Comparison of ENCODE assay signal across 23 mouse cellular contexts in genomic region chrX:159955433-159955832, GRCm38 (mm10). TPM values are rescaled to one million over a fixed set of nuclear protein-coding genes. Genes with fewer than 3 reads are reported as not detected.
DNase-seq lines count a peak whose midpoint lies in the region; ATAC-seq and TF ChIP-seq lines count a peak whose summit lies in the region.
"Had no signal": no experiment of that assay in that cellular context is flagged by ENCODE, and none has a peak within 500 bp of the region (broad histone marks: within the 10 kb centered on the region; RNA-seq: fewer than 3 reads in every experiment).

No protein-coding gene starts in this region.

- no peak for DNase-seq in heart, postnatal 10 days
- no peak for DNase-seq in heart, postnatal 0 days (ENCODE audit: low spot score)
- no peak for DNase-seq in heart, adult 2 months
- DNase-seq: adrenal gland, adult 2 months; adrenal gland, postnatal 10 days; adrenal gland, postnatal 25 days; cerebellum, adult 11 months; cerebellum, adult 18-20 months; cerebellum, adult 8-10 months; cerebellum, adult 9-11 months; cerebellum, postnatal 14 days; cerebellum, postnatal 36 days; embryo, embryonic 11 days had no signal

- no peaks in the 10 kb centered on the region for H3K36me3 ChIP-seq in heart, embryonic 13.5 days
- no peaks in the 10 kb centered on the region for H3K36me3 ChIP-seq in heart, embryonic 11.5 days (ENCODE audit: control insufficient read depth, insufficient read depth, low read length)
- no peaks in the 10 kb centered on the region for H3K36me3 ChIP-seq in heart, embryonic 15.5 days
- no peaks in the 10 kb centered on the region for H3K36me3 ChIP-seq in heart, postnatal 0 days (replicated peaks; ENCODE audit: control insufficient read depth, insufficient read depth, low read length)
- H3K36me3 ChIP-seq in heart, adult 2 months (ENCODE audit: control insufficient read depth, insufficient read depth, low read length) = 0 out of 2 replicates have a peak, but pooled peaks cover 2% of the 10 kb centered on the region
- H3K36me3 ChIP-seq in intestine, embryonic 16.5 days (ENCODE audit: control insufficient read depth, insufficient read depth, low read length) = no peaks in the 10 kb centered on the region
- H3K36me3 ChIP-seq: embryonic facial prominence, embryonic 13.5 days; embryonic facial prominence, embryonic 15.5 days; forebrain, embryonic 10.5 days; forebrain, embryonic 12.5 days had no signal

- intact Hi-C loops in heart, postnatal 10 days (cut with DNase I) = no loop called here
- intact Hi-C loops in heart, adult 2 months (cut with DNase I) = no loop called here

- no peak for TF ChIP-seq CTCF in heart, postnatal 0 days (IDR thresholded peaks at IDR 0.05; ENCODE audit: low read depth)
- no peak for TF ChIP-seq CTCF in heart, adult 2 months (IDR thresholded peaks at IDR 0.05)

- no peaks in the 10 kb centered on the region for H3K79me2 ChIP-seq in heart, adult 2 months (replicated peaks; ENCODE audit: control insufficient read depth, insufficient read depth, low read length)

- H3K27me3 ChIP-seq in heart, embryonic 13.5 days (replicated peaks) = peaks cover 7% of the 10 kb centered on the region; the same call in 1 of the 2 replicates
- 0 out of 2 replicates have a peak, but pooled peaks cover 2% of the 10 kb centered on the region for H3K27me3 ChIP-seq in heart, embryonic 11.5 days (ENCODE audit: control insufficient read depth, insufficient read depth, low read length)
- H3K27me3 ChIP-seq in heart, embryonic 15.5 days = no peaks in the 10 kb centered on the region
- H3K27me3 ChIP-seq in heart, postnatal 0 days (ENCODE audit: control insufficient read depth, insufficient read depth, low read length) = no peaks in the 10 kb centered on the region
- H3K27me3 ChIP-seq in heart, adult 2 months (ENCODE audit: control insufficient read depth, insufficient read depth, low read length) = no peaks in the 10 kb centered on the region
- H3K27me3 ChIP-seq in intestine, embryonic 16.5 days (replicated peaks; ENCODE audit: control insufficient read depth, insufficient read depth, low read length) = peaks cover 8% of the 10 kb centered on the region; the same call in 1 of the 2 replicates

- WGBS in heart, embryonic 13.5 days = 57% methylated on average over 6 of the region's 6 CpGs
- 59% methylated on average over 6 of the region's 6 CpGs for WGBS in heart, embryonic 11.5 days (ENCODE audit: insufficient replicate concordance)
- 54% methylated on average over 6 of the region's 6 CpGs for WGBS in heart, embryonic 15.5 days
- WGBS in heart, postnatal 0 days = 47% methylated on average over 6 of the region's 6 CpGs
- WGBS in heart, adult 2 months = 69% methylated on average over 6 of the region's 6 CpGs
- WGBS in intestine, embryonic 16.5 days = 84% methylated on average over 6 of the region's 6 CpGs

- peaks cover 38% of the 10 kb centered on the region for H3K4me1 ChIP-seq in heart, embryonic 13.5 days
- H3K4me1 ChIP-seq in heart, embryonic 11.5 days (ENCODE audit: control insufficient read depth, insufficient read depth, low read length) = peaks cover 3% of the 10 kb centered on the region; the same call in 1 of the 2 replicates
- H3K4me1 ChIP-seq in heart, embryonic 15.5 days (replicated peaks) = peaks cover 33% of the 10 kb centered on the region
- H3K4me1 ChIP-seq in heart, postnatal 0 days (ENCODE audit: control insufficient read depth, insufficient read depth) = 0 out of 2 replicates have a peak, but pooled peaks cover 3% of the 10 kb centered on the region
- peaks cover 3% of the 10 kb centered on the region; the same call in 1 of the 2 replicates for H3K4me1 ChIP-seq in heart, adult 2 months (ENCODE audit: control insufficient read depth, insufficient read depth, low read length)
- no peaks in the 10 kb centered on the region for H3K4me1 ChIP-seq in intestine, embryonic 16.5 days (ENCODE audit: control insufficient read depth, insufficient read depth, low read length)
- H3K4me1 ChIP-seq: embryonic facial prominence, embryonic 13.5 days; embryonic facial prominence, embryonic 15.5 days; forebrain, embryonic 10.5 days; forebrain, embryonic 12.5 days had no signal

- no peak for ATAC-seq in heart, embryonic 13.5 days (ENCODE audit: extremely low read depth, insufficient number of reproducible peaks, low FRiP score, low TSS enrichment)
- ATAC-seq in heart, embryonic 11.5 days (replicated peaks; ENCODE audit: insufficient number of reproducible peaks, low FRiP score, low TSS enrichment) = no peak
- ATAC-seq in heart, embryonic 15.5 days (replicated peaks; ENCODE audit: insufficient number of reproducible peaks, insufficient read depth, low FRiP score, low read depth) = no peak
- peak; percentile 58 for ATAC-seq in heart, postnatal 0 days (ENCODE audit: insufficient read depth, low read depth)
- no peak for ATAC-seq in intestine, embryonic 16.5 days
- ATAC-seq: forebrain, embryonic 14.5 days had no signal

- no peak overlapping the region for H3K4me2 ChIP-seq in heart, embryonic 13.5 days
- no peak overlapping the region for H3K4me2 ChIP-seq in heart, embryonic 11.5 days
- no peak overlapping the region for H3K4me2 ChIP-seq in heart, embryonic 15.5 days
- H3K4me2 ChIP-seq in heart, postnatal 0 days (ENCODE audit: low read depth, low read length) = no peak overlapping the region
- H3K4me2 ChIP-seq in intestine, embryonic 16.5 days (ENCODE audit: low read depth, low read length) = no peak overlapping the region
- H3K4me2 ChIP-seq: embryonic facial prominence, embryonic 13.5 days; embryonic facial prominence, embryonic 15.5 days; forebrain, embryonic 12.5 days had no signal

- H3K4me3 ChIP-seq in heart, embryonic 13.5 days = no peak overlapping the region
- H3K4me3 ChIP-seq in heart, embryonic 11.5 days (ENCODE audit: low read depth, low read length) = no peak overlapping the region
- H3K4me3 ChIP-seq in heart, embryonic 15.5 days = no peak overlapping the region
- no peak overlapping the region for H3K4me3 ChIP-seq in heart, postnatal 0 days (ENCODE audit: low read depth, low read length)
- H3K4me3 ChIP-seq in heart, adult 2 months = no peak overlapping the region
- no peak overlapping the region for H3K4me3 ChIP-seq in intestine, embryonic 16.5 days (ENCODE audit: low read length)
- H3K4me3 ChIP-seq: embryonic facial prominence, embryonic 13.5 days; embryonic facial prominence, embryonic 15.5 days; erythroblast, embryonic 14.5 days; forebrain, embryonic 10.5 days; forebrain, embryonic 12.5 days had no signal

- TF ChIP-seq EP300 in heart, postnatal 0 days (IDR thresholded peaks at IDR 0.05; ENCODE audit: low read depth) = no peak
- no peak for TF ChIP-seq EP300 in heart, adult 2 months (IDR thresholded peaks at IDR 0.05; ENCODE audit: insufficient read depth, low read depth, low read length)

- H3K9me3 ChIP-seq in heart, embryonic 13.5 days = no peaks in the 10 kb centered on the region
- H3K9me3 ChIP-seq in heart, embryonic 11.5 days (replicated peaks; ENCODE audit: control insufficient read depth, low read length) = no peaks in the 10 kb centered on the region
- H3K9me3 ChIP-seq in heart, embryonic 15.5 days (replicated peaks) = no peaks in the 10 kb centered on the region
- no peaks in the 10 kb centered on the region for H3K9me3 ChIP-seq in heart, postnatal 0 days (replicated peaks; ENCODE audit: control insufficient read depth, low read length)
- no peaks in the 10 kb centered on the region for H3K9me3 ChIP-seq in intestine, embryonic 16.5 days (ENCODE audit: control insufficient read depth, low read length)
- H3K9me3 ChIP-seq: embryonic facial prominence, embryonic 13.5 days; embryonic facial prominence, embryonic 15.5 days; forebrain, embryonic 10.5 days; forebrain, embryonic 12.5 days had no signal

- H3K27ac ChIP-seq in heart, embryonic 13.5 days (replicated peaks) = peak overlapping the region; percentile 36
- no peak overlapping the region for H3K27ac ChIP-seq in heart, embryonic 11.5 days (ENCODE audit: low read depth, low read length)
- H3K27ac ChIP-seq in heart, embryonic 15.5 days = peak overlapping the region; percentile 16; the same call in 1 of the 2 replicates
- H3K27ac ChIP-seq in heart, postnatal 0 days (ENCODE audit: low read depth) = peak overlapping the region; percentile 55; the same call in 1 of the 2 replicates
- H3K27ac ChIP-seq in heart, adult 2 months = no peak overlapping the region
- no peak overlapping the region for H3K27ac ChIP-seq in intestine, embryonic 16.5 days (ENCODE audit: low read length)
- H3K27ac ChIP-seq: embryonic facial prominence, embryonic 13.5 days; embryonic facial prominence, embryonic 15.5 days; forebrain, embryonic 10.5 days; forebrain, embryonic 12.5 days had no signal

- H3K9ac ChIP-seq in heart, embryonic 13.5 days = no peak overlapping the region
- H3K9ac ChIP-seq in heart, embryonic 11.5 days (ENCODE audit: low read depth, low read length) = no peak overlapping the region
- H3K9ac ChIP-seq in heart, embryonic 15.5 days = no peak overlapping the region
- H3K9ac ChIP-seq in heart, postnatal 0 days (replicated peaks; ENCODE audit: low read depth, low read length) = no peak overlapping the region
- no peak overlapping the region for H3K9ac ChIP-seq in heart, adult 2 months (ENCODE audit: low read depth, low read length)
- no peak overlapping the region for H3K9ac ChIP-seq in intestine, embryonic 16.5 days (ENCODE audit: low read depth, low read length)
- H3K9ac ChIP-seq: embryonic facial prominence, embryonic 13.5 days; embryonic facial prominence, embryonic 15.5 days; forebrain, embryonic 12.5 days had no signal

- no peak for TF ChIP-seq POLR2A in heart, adult 2 months (IDR thresholded peaks at IDR 0.05; ENCODE audit: insufficient read depth, low read depth, low read length)

RNA-seq across cellular contexts. Expression of gene Map3k15, which starts 32.8 kb away (rescaled TPM):
- polyA plus RNA-seq in heart, embryonic 13.5 days (2015; fragmentation: Nextera tagmentation; extraction: Ambion mirVana) = 0.13 TPM in 2 replicates
- 0.34 and 0.49 TPM in 2 replicates for polyA plus RNA-seq in heart, embryonic 11.5 days (2014; fragmentation: Nextera tagmentation; extraction: Ambion mirVana)
- 0.13 and 0.21 TPM in 2 replicates for polyA plus RNA-seq in heart, embryonic 15.5 days (2015; fragmentation: Nextera tagmentation; extraction: Ambion mirVana)
- under 1 TPM; 0.38 to 0.50 TPM for total RNA-seq in heart, postnatal 10 days (2021)
- 0.04 and 0.81 TPM in 2 replicates for total RNA-seq in heart, postnatal 0 days (2014; rRNA removed; ENCODE audit: low replicate concordance)
- 0.05 and 0.15 TPM in 2 replicates for polyA plus RNA-seq in heart, postnatal 0 days (2015; fragmentation: Nextera tagmentation; extraction: Ambion mirVana)
- under 1 TPM; 0.43 to 0.70 TPM for total RNA-seq in heart, adult 2 months (2021)
- polyA plus RNA-seq in heart, adult 2 months (2012; rRNA removed) = 0.29 and 0.56 TPM in 2 replicates
- 0.24 and 0.33 TPM in 2 replicates for polyA plus RNA-seq in intestine, embryonic 16.5 days (2015; fragmentation: Nextera tagmentation; extraction: Ambion mirVana)
- polyA plus RNA-seq: erythroblast, embryonic 14.5 days had no signal

Comparison
In these comparisons a context has a peak if more than half of its experiments do, and no peak if none do; other contexts are left out.
1. H3K27ac ChIP-seq: peak in heart, embryonic 13.5 days (single experiment), heart, embryonic 15.5 days (single experiment) and heart, postnatal 0 days (single experiment); none in heart, embryonic 11.5 days (single experiment), heart, adult 2 months (single experiment) and intestine, embryonic 16.5 days (single experiment).